Mouse (Mus musculus) hematopoietic stem cell, adult 5-6 weeks (primary cell): ENCODE measurements at regions not wholly inside any gene's neighbourhood (a gene's known extent, or its start where the extent isn't known, plus 50 kb on each side); places are given as distances from the start of the nearest gene placed in this dataset.

Experiments
- ATAC-seq, 2 experiments: fragments of 125-278 bp in 1 of 2; replicated peaks in 1 of 2; 2 replicates each; pipeline ENCODE4 v1.8.0; 2016 to 2017; ENCODE audit warnings: inconsistent platforms in 2 of 2, mild to moderate bottlenecking in 2 of 2, moderate number of reproducible peaks in 2 of 2, low read depth in 1 of 2, moderate TSS enrichment in 1 of 2; ENCODE audit not compliant: low FRiP score in 2 of 2, poor library complexity in 2 of 2, severe bottlenecking in 2 of 2, insufficient read depth in 1 of 2, low TSS enrichment in 1 of 2

DNA sequence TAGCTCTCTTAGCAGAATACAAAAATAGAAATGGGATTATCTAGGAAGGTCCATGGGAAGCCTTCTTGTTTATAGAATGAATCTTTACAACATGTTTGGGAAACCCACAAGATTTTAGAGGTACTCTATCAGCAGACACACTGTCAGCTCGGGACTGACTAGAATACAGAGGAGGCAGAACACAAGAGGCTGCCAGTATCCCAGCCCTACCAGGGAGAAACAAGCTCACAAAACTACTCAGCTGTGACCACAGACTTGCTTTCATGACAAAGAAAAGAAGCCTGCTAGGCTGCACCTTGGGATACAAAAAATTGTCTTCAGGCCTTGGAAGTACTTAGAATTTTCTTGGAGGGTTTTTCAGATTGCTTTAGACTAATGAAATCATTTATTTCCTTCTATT, 347.2 kb downstream of the Fgf9 start:
- ATAC-seq, result no peak

DNA sequence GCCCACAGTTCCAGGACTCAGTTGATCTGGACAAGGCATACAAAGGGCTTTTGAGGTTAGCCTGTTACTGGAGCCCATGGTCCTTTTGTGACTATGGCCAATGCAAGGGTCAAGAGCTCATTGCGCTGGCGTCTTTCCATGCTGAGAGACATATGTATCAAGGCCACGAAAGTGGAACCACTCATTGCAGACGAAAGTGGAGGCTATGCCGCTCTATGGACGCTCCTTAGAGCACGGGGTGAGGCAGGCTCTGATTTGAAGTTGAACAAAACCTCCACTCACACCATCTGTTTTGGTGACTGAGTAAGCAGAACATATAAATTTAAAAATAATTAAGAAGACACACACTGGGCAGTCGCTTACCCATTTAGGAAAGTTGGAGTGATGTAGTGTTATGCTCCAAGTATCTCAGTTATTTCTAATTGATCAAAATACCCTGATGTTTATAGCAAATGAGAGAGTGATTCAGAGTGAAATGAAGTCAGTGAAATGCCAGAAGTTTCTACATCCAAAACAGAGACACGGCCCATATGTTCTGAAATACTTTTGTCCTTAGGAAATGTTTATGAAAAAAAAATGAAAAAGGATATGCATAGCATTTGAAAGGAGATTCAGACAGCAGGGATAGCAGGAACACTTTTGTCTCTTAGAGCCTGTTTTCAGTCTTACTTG, 321.8 kb downstream of the Fgf9 start:
- no peak for ATAC-seq

DNA sequence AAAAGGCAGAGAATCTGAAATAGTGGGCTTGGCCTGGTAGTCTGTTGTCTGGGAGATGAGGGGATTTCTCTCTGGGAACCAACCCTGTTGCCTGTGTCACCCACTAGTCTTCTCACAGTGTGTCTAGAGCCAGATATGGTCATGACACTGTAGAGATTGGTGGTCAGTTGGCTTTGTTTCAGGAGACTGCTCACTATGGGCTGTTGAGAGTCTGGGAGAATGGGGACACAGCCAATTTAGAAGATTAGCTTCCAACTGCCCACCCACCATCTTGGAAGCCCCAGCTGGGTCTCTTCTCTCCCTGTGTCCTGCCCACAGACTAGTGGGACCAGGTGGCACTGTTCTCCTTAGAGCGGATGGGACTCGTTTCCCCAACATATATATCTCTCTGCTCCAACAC, 320.4 kb downstream of the Fgf9 start:
- ATAC-seq, result no peak

DNA sequence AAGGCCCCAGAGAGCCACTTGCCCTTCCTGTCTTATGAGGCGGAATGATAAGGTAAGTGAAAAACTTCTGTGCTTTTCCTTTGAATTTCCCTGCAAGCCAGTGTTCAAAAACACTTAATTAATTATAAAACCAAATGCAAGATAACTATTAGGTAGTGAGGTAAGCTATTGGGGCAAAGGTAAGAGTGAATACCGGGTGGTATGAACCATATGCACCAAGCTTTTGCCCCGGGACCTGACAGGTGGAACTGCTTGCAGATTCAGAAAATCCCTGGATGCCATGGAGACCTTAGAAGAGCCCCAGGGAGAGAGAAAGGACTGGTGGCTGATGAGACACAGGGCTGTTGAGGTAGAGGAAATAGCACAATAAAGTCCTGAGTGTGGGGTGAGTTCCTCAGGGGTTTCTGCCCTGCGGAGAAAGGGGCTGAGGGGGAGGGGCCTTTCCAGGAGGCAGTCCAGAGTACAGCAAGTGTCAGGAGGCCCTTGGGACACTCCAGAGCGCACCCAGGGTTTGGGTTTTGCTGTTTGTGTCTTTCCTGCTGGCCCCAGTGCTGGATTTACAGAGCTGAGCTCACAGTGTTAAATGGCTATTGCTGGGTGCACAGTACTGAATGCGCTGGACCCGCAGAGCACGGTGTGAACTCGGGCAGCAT, 317.1 kb downstream of the Fgf9 start:
- ATAC-seq, result no peak

DNA sequence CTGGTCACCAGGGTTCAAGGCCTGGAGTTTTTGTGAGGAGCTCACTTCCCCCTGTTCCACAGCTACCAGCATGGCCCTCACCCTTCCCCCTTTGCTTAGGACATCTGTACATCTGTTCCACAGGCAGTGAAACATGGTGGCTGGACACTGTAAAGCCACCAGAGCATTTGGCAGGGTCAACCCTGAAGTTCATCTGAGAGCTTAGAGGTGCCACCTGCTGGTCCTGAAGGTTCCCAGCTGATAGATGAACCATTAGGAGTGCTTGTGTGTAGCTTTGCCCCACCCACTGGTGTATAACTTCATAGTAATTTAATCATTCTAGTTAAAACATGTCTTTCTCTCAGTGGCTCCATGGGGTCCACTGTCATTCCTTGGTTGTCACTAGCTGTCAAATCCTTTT, 304.7 kb downstream of the Fgf9 start:
- ATAC-seq, result no peak

DNA sequence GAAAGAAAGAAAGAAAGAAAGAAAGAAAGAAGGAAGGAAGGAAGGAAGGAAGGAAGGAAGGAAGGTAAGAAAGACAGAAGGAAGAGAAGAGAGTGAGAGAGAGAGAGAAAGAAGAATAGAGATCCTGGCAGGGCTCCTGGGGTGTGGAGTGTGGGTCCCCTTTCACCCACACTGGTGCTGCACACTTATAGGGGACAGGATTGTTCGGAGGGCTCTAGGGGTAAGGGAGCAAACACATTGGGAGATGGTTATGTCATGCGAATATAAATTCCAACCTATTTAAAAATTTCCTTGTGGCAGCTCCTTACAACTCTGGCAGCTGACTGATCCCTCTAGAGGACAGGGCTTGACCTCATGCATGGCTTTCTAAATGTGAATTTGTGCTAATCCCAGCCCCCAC, 286.5 kb downstream of the Fgf9 start:
- ATAC-seq, result no peak

DNA sequence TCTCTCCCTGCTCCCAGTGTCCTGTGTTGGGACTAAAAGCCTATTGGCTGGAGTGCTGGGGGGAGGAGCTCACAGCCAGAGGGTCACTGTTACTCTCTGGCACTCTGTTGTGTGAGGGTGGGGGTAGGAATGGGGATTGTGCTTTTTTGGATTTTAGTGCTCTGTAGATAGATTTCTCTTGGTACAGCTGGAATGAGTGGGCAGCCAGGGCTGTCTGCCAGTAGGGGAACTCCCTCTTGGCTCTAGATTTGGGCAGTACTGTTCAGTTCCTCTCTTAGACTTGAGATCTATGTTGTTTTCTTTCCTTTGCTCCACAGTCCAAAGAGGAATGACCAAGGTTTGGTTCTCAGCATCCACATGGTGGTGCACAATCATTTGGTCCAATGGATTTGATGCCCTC, 282.6 kb downstream of the Fgf9 start:
- no peak for ATAC-seq

DNA sequence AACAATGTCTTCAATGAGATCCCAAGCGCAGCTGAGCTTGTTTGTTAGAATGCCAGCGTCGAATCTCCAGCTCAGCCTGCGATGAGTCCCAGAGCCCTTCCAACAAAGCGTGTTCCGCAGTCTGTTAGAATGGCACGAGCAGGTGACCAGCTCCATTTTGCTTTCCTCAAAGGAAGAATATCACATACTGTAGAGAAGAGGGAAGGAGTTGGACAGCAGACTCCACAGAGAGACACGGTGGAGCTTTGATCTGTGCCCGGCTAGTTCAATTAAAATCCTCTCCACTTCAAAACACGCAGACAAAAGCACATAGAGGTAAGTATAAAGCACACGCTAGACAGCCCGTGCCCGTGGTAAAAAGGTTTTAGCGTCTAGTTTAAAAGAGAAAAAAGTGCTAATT, 265.8 kb downstream of the Fgf9 start:
- ATAC-seq, result no peak

DNA sequence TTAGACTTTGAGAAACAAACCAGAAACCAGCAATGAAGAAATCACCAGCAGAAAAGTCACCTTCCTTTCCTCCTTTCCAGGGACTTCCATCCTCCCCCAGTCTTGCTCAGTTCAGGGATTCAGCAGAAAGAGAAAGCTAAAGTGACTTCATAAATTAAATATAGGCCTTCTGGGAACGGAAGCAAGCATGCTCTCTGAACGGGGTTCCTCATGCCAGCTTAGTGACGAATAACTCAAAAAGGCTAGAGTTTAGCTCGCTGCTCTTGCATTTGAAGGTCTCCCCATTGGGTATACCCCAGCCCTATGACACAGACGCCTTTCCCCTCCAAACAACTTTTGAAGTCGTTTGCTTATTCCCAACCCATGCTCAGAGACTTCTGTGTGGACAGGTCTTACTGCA, 252.8 kb downstream of the Fgf9 start:
- ATAC-seq, result no peak

DNA sequence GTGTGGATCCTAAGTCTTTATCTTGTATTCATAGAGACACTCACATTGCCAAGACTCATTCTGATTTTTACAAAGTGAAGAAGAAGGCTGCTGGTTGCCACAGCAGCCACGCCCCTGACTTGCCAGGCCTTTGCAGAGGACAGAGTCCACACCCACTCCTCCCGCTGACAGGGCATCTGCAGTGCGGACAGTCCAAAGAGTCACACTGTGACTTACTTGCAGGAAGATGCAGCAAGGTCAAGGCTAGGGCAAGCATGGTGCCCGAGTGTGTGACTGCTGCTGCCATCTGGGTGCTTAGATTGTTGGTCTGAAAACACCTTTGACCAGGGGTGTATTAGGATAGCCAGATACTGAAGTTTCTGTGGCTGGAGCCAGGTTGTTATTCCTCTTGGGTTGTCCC, 252.1 kb downstream of the Fgf9 start:
- ATAC-seq, result no peak

DNA sequence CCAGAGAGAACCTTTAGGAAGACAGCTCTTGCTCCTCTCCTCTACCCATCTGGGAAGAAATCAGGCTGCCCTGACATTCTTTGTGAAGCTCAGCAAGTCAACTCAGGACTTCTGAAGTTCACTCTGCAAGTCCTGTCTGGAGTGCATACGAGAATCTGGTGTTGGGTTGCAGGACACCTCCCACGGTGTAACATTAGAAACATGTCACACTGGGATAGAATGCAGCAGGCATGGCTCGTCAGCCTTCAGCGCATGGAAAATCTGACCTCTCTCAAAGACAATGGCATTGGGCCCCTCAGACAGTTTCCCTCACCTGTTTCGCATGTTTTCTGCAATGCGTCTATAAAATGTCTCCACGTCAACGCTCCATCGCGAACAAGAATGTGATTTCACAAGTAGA, 251.5 kb downstream of the Fgf9 start:
- ATAC-seq, result no peak

DNA sequence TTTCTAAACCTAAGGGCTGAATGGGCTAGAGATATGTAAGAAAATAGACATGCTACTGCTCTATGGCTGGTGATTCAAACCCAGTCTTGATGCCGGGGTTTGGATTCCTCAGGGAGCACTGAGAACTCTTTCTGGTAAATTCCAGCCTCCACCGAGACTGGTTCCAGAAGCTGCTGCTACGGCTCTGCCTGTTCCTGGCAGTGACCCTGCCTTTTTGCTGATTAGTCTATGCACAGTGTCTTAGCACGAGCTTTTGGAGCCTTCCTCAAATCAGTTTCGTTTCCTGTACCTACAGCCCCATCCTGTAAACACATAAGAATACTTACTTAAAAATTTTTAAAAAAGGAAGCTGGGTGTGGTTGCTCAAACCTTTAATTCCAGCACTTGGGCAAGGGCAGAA, 250.9 kb downstream of the Fgf9 start:
- peak in 1 of 2 experiments; percentile 3; a peak in 1 of 4 replicates for ATAC-seq

DNA sequence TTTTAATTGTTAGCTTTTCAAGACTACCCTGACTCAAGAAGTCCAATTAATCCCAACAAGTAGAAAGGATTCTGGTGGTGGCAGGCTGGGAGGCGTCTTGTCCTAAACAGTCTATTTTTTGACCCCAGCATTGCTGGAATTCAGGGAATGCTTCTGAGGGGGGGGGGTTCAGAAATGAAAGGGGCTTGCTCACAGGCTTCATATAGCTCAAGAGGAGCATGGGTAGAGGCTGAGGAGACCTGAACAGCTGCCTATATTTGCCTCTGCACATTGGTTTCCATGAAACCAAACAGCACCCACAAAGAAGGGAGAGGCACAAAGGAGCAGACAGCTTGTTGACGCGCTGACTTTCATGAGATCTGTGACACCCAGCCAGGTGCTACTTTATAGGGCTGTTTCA, 247.3 kb downstream of the Fgf9 start:
- no peak for ATAC-seq

DNA sequence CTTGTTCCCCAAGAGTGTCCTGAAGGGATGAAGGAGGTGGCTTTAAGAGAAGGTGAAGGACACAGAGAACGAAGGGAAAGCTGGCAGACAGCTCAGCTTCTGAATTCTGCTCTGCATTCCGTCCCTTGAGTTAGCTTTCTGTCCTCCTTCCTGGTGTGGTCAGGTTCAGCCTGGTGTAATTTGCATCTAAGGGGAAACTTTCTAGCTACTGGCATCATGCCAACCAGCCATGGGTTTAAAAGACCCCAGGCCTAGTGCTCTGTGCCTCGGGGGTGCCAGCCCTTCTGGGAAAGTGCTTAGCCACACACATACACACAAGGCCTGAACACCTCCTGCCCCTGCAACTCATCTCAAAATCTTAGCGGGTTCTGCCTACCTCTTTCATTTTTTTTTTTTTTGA, 246.9 kb downstream of the Fgf9 start:
- no peak for ATAC-seq

DNA sequence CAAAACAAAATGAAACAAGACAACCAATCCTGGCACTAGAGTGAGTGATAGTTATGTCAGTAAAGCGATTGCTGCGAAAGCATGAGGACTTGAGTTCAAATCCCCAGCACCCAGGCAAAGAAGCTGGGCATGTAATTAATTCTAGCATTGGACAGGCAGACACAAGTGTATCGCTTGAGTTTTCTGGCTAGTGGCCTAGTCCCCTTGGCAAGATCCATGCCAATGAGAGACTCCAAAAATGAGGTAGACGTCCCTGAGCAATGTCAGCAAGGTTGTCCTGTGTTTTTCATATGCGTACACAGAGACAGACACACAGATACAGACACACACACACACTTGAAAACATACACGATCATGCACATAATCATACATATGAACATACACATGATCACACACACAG, 237.3 kb downstream of the Fgf9 start:
- no peak for ATAC-seq

DNA sequence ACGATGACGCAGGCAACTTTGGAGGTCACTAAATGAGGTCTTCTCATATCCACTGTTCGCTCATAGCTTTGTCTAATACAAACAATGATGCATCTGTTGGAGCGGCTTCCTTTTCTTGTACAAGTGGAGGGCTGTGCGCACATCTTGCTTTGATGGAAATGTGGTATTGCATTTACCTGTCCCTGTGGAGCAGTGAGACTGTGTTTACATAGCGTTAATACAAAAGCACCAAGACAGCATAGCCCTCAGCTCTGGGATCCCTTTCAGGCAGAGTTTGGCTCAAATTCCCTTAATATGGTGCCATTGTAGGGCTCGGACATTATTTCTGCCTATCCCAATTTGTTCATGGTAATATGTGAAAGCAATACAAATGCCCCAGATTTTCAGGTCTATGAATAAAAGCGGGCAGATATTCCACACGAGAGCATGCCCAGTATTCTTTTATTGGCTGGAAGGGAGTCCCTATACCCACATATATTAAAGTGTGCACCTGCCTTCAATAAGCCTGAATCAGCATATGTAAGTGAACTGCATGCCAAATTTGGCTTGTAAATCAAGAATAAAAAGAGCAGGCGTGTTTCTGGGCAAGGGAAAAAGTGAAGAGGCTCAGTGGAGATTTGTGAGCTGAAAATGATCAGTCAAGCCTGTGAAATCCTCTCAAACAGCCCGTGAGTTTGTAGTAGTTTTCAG, 236.6 kb downstream of the Fgf9 start:
- ATAC-seq, result no peak

DNA sequence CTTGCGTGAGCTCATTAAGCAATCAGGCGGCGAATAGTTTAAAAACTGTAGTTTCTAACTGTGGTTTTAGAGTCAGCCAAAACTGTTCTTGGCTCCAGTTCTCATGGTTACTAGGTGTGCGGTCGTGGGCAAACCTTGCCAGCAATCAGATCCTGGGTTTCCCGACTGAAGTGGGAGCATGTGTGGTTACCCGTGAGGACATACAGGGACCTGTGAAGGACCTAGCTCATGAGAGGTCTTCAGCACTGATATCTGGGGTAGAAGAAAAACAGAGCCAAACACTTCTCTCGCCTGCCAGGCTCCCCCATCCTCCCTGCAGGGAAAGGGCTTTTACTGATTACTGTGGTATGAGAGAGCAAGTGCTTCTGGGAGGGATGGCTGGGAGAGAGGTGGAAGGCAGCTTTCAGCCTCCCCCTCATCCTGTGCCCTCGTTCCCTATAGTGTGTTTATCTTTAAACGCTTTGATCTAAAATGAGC, 230.1 kb downstream of the Fgf9 start:
- ATAC-seq, result no peak

DNA sequence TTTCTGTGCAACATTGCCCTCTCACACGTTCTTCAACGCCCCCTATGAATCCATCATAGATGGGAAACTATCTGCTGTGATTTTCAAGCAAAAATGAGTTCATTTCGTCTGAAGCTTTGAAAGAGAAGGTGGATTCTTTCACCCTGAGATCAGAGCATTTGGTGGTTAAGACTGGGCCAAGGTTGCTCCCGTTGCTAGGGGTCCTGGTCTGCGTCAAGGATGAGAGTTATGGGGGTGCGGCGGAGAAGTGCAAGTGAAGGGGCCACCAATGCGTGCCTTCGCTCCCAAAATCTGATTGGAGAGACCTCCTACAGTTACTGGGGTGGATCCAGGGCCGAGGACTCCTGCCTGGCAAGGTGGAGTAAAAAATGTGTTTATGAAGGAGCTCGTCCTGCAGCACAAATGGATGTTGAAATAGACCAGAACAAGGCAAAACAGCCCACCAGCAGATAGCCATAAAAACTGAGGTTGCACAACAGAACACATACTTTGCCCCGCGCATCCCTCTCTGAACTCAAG, 215.7 kb downstream of the Fgf9 start:
- no peak for ATAC-seq
